Mouse (Mus musculus): ENCODE results near the gene Antxrl.

DNA sequence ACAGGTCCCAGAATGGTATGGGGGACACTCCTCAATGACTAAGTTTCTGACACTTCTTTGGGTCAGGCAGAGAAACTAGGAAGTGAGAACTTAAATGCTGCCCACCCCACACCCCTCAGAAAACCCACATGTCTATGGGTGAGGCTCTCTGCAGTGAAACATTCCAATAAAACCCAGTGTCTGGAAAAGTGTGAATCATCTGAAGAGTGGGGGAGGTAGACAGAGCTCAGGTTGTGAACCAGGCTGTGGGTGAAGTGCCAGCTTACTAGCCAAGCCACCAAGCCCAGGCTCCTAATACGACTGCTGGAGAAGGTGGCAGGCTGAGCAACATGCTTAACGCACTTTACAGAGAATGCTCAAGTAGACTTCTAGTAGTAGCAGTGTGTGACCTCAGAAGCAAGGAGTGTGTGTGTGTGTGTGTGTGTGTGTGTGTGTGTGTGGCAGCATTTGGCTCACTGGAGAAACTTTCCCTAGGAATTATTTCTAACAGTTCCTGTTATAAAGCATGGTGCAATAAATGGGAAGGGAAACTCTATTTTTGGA, 35.4 kb downstream of the Antxrl start:
- TF ChIP-seq CTCF (IDR thresholded peaks at IDR 0.05; ENCODE audit: insufficient read depth, low read depth, low read length) (no peak), POLR2A (IDR thresholded peaks at IDR 0.05; ENCODE audit: insufficient read depth, low read depth, low read length) (no peak)
